Mouse (Mus musculus) hindbrain, embryonic 10.5 days (tissue): ENCODE results near the gene Arih2. TPM values are rescaled to one million over a fixed set of nuclear protein-coding genes. Genes with fewer than 3 reads are reported as not detected.
A peak's percentile ranks its signal among the peaks of the same experiment; 100 is the strongest.
"Not testable (repeated sequence)": the region's sequence is repeated elsewhere in the genome, so short reads cannot be mapped to it uniquely, and the experiment has no call there.

Experiments used
- DNase-seq: peaks from one replicate; pipeline ENCODE4 v3.0.0-alpha.2; 2017; ENCODE audit warnings: low spot score
- H3K27ac ChIP-seq: fragments of 300-500 bp; sonication (generic); 2 replicates; pipeline ENCODE4 v1.5.1; 2016; ENCODE audit warnings: mild to moderate bottlenecking, moderate library complexity
- H3K27me3 ChIP-seq: fragments of 300-500 bp; sonication (generic); 2 replicates; pipeline ENCODE4 v1.6.1; 2016; ENCODE audit warnings: mild to moderate bottlenecking; ENCODE audit not compliant: poor library complexity, insufficient read depth, severe bottlenecking
- H3K36me3 ChIP-seq: fragments of 300-500 bp; sonication (generic); 2 replicates; pipeline ENCODE4 v1.6.1; 2016; ENCODE audit warnings: mild to moderate bottlenecking, moderate library complexity
- H3K4me1 ChIP-seq: fragments of 300-500 bp; sonication (generic); replicated peaks from 2 replicates; pipeline ENCODE4 v1.6.1; 2016; ENCODE audit warnings: mild to moderate bottlenecking
- H3K4me3 ChIP-seq: fragments of 300-500 bp; sonication (generic); 2 replicates; pipeline ENCODE4 v1.5.1; 2016; ENCODE audit warnings: mild to moderate bottlenecking, moderate library complexity
- H3K9me3 ChIP-seq: fragments of 300-500 bp; sonication (generic); 2 replicates; pipeline ENCODE4 v1.6.1; 2016; ENCODE audit warnings: mild to moderate bottlenecking, moderate library complexity
- WGBS: fragments of 180-500 bp; shearing (Covaris S2); methylation state at CpG from one replicate; pipeline ENCODE4 v1.1.7; 2016; 5-methylcytosine and 5-hydroxymethylcytosine counted together
- polyA plus RNA-seq: library from polyadenylated mRNA; unstranded; fragments of >200 nt; fragmentation: Nextera tagmentation; extraction: Ambion mirVana; gene quantifications from 2 replicates; pipeline ENCODE4 v1.2.1, GENCODE M21; 2016

The Arih2 gene
- polyA plus RNA-seq, 1 experiment from 2014 or later, result 56.4 TPM

DNA sequence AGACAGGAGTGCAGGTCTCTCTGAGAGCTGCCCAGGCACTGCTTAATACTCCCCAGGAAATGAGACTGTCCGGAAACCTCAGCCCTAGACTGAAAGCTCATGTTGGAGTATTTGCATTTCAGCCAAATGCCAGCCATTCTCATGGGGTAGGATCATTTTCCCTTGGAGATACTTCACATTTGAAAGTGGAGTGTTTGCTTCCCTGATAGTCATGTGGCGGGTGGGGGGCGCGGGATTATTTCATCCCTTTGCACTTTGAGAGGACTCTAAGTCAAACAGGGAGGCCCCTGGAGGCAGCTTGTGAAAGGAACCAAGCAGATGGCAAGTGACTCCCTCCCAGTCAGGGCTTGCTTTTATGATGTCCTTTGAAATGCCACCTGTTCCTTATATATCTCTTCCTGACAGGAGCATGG lies 37.3 kb upstream of the Arih2 start:
- H3K27ac ChIP-seq, result peak overlapping the region; percentile 66
- H3K36me3 ChIP-seq, result peaks cover 31% of the 10 kb centered on the region
- peaks cover 46% of the 10 kb centered on the region for H3K4me1 ChIP-seq
- H3K27me3 ChIP-seq, result peaks cover 14% of the 10 kb centered on the region
- H3K9me3 ChIP-seq, result no peaks in the 10 kb centered on the region
- peak; percentile 48 for DNase-seq
- WGBS, result 45% methylated on average over 4 of the region's 4 CpGs
- H3K4me3 ChIP-seq, result no peak overlapping the region

DNA sequence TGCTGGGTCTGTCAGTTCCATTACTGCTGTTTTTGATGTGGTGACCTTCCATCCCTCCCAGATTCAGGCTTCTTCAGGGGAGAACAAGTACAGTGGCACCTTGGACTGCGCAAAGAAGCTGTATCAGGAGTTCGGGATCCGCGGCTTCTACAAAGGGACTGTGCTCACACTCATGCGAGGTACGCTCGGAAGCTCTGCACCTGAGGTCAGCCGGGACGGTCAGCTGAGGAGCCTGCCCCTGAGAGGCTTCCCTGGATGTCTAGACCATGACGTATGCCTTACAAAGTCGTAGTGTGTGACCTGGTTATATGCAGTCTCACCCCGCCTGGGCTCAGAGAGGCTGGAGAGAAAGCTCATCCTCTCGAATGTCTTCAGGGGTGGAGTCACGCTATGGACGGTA lies 30.8 kb upstream of the Arih2 start:
- DNase-seq, result no peak
- Histone ChIP-seq H3K9me3 (no peaks in the 10 kb centered on the region), H3K4me3 (no peak overlapping the region), H3K36me3 (peaks cover 55% of the 10 kb centered on the region), H3K27me3 (no peaks in the 10 kb centered on the region), H3K4me1 (no peaks in the 10 kb centered on the region), H3K27ac (no peak overlapping the region)
- 94% methylated on average over 15 of the region's 15 CpGs for WGBS

DNA sequence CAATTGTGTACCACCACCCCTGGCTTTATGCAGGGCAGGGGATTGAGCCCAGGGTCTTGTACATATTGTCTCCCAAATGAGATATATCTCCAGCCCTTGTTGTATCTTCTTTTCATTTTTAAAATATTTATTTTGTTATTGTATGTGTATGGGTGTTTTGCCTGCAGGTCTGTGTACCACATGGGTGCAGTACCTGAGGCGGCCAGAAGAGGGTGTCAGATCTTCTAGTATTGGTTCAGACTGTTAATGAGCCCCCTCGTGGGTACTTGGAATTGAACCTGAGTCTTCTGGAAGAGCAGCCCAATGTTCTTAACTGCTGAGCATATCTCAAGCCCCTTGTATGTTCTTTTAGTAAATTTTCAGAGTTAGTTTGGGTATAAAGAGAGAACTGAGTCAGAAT lies 24.0 kb upstream of the Arih2 start:
- Histone ChIP-seq H3K27me3 (no peaks in the 10 kb centered on the region), H3K4me3 (no peak overlapping the region), H3K27ac (no peak overlapping the region), H3K36me3 (peaks cover 49% of the 10 kb centered on the region), H3K4me1 (no peaks in the 10 kb centered on the region), H3K9me3 (peaks cover 4% of the 10 kb centered on the region; the same call in 1 of the 2 replicates)
- DNase-seq, result peak; percentile 22
- 48% methylated on average over 2 of the region's 2 CpGs for WGBS

DNA sequence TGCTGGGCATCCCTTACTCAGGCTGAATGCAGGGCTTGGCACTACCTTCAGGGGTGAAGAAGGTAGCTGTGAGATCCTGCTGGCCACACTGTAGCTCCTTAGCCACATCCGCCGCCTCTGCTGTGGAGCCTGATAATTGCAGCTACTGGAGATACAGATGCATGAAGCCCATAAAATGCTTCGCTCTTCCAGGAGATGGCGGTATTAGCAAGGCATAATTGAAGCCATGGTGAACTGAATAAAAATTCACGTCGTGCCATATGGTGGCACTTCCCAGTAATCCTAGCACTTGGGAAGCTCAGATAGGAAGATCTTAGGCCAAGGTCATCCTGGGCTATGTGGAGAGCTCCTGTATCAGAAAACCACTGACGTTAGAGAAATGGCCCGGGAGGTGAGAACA lies 20.7 kb upstream of the Arih2 start:
- H3K27ac ChIP-seq, result no peak overlapping the region
- peaks cover 45% of the 10 kb centered on the region for H3K36me3 ChIP-seq
- DNase-seq, result peak; percentile 29
- WGBS, result 54% methylated on average over 8 of the region's 8 CpGs
- no peaks in the 10 kb centered on the region for H3K27me3 ChIP-seq
- no peak overlapping the region for H3K4me3 ChIP-seq
- H3K9me3 ChIP-seq, result peaks cover 4% of the 10 kb centered on the region; the same call in 1 of the 2 replicates
- H3K4me1 ChIP-seq, result no peaks in the 10 kb centered on the region

- H3K27me3 ChIP-seq, result no peaks in the 10 kb centered on the region
- no peak for DNase-seq
- H3K9me3 ChIP-seq, result no peaks in the 10 kb centered on the region
- peaks cover 12% of the 10 kb centered on the region for H3K4me1 ChIP-seq
- H3K27ac ChIP-seq, result peak overlapping the region; percentile 76; the same call in 1 of the 2 replicates
- WGBS, result 48% methylated on average over 6 of the region's 6 CpGs
- peak overlapping the region; percentile 61 for H3K4me3 ChIP-seq
- H3K36me3 ChIP-seq, result no peaks in the 10 kb centered on the region
Observed at GRCm38 (mm10) chr9:108662660-108663059, 13.5 kb upstream of the Arih2 start.

DNA sequence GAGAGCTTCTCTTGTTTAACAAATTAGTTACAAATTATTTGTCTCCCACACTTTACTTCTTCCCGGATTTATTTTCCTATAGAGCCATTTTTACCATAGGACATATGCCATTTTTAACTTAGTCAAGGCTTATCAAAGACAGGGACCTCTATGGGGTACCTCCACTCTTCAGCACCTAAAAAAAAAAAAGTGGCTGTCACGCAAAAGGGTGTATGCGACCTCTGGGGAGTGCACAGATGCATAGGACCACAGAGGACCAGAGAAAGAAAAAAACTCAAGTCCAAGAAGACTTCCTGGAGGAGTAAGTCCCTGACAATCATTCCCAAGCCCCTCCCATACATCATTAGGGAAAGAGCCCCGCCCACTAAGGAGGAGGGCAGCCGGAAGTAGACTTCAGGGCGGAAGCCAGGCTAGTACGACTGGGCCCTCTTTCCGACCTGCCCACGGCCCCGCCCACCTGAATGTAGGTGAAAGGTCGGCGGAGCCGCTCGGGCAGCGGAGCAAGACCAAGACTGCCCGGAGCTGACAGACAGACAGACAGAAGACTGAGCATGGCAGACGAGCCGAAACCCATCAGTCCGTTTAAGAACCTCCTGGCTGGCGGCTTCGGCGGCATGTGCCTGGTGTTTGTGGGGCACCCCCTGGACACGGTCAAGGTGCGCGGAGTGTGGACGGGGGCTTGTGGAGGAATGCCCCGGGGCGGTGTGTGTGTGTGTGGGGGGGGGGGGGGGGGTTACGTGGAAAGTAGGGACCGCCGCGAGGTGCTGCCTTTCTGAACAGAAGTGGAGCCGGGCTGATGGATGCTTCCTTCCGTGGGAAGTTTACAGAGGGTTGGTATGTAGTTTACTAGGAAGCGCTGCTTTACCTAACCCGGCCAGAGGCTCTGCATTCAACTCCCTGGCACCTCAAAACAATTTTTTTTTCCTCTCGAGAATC lies 12.8 kb upstream of the Arih2 start, which contains the start of gene Slc25a20:
Gene Slc25a20, plus strand, starts transcription at position 412 of the 936 bp plus-strand sequence.
- no peaks in the 10 kb centered on the region for H3K36me3 ChIP-seq
- peak within 1 kb of the TSS; percentile 61 for H3K4me3 ChIP-seq
- H3K27me3 ChIP-seq, result no peaks in the 10 kb centered on the region
- H3K4me1 ChIP-seq, result peaks cover 12% of the 10 kb centered on the region
- H3K9me3 ChIP-seq, result no peaks in the 10 kb centered on the region
- peak within 1 kb of the TSS; percentile 76 for H3K27ac ChIP-seq
- WGBS, result 3% methylated on average over 36 of the region's 37 CpGs
- DNase-seq, result peak; percentile 81

- WGBS, result 84% methylated on average over 7 of the region's 7 CpGs
- not testable (repeated sequence) for H3K36me3 ChIP-seq, H3K27me3 ChIP-seq, H3K9me3 ChIP-seq, H3K4me3 ChIP-seq, H3K4me1 ChIP-seq, H3K27ac ChIP-seq, DNase-seq
Observed at GRCm38 (mm10) chr9:108655865-108656264, 6.7 kb upstream of the Arih2 start.

DNA sequence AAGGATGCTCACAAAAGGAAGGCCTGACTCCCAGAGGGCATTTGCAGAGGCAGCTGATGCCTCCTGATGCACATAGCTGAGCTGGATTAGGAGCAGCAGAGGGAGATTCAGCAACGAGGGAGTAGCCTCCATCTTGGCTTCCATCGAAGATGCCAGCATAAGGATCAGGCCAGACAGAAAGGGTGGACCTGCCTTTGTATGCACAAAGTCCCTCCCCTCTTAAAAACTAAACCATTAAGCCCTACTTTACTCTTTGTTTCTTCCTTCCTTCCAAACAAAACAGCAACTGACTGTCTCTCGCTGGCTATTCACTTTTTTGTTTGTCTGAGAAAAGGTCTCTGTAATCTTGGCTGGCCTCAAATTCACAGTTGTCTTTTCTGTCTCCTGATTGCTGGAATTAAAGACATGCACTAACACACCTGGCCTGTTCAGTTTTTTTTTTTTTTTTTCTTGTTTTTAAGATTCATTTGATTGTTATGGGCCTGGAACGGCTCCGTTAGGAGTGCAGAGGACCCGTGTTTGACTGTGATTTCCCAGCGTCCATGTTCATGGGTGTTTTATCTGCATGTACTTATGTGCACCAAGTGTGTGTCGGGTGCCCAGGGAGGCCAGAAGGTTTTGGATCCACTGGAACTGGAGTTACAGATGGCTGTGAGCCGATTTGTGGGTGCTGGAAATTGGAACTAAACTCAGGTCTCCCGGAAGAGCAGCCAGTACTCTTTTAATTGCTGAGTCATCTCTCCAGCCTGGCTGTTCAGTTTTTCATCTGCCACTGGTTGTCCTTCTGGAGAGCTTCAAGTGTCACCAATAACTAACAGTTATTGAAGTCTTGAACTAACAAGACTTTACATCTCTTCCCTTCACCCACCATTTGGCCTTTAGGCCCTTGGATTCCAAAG lies 5.6 kb upstream of the Arih2 start:
- Histone ChIP-seq H3K4me1 (peaks cover 4% of the 10 kb centered on the region), H3K4me3 (no peak overlapping the region), H3K36me3 (no peaks in the 10 kb centered on the region), H3K9me3 (no peaks in the 10 kb centered on the region), H3K27ac (no peak overlapping the region), H3K27me3 (no peaks in the 10 kb centered on the region)
- DNase-seq, result no peak
- WGBS, result 87% methylated on average over 10 of the region's 10 CpGs

DNA sequence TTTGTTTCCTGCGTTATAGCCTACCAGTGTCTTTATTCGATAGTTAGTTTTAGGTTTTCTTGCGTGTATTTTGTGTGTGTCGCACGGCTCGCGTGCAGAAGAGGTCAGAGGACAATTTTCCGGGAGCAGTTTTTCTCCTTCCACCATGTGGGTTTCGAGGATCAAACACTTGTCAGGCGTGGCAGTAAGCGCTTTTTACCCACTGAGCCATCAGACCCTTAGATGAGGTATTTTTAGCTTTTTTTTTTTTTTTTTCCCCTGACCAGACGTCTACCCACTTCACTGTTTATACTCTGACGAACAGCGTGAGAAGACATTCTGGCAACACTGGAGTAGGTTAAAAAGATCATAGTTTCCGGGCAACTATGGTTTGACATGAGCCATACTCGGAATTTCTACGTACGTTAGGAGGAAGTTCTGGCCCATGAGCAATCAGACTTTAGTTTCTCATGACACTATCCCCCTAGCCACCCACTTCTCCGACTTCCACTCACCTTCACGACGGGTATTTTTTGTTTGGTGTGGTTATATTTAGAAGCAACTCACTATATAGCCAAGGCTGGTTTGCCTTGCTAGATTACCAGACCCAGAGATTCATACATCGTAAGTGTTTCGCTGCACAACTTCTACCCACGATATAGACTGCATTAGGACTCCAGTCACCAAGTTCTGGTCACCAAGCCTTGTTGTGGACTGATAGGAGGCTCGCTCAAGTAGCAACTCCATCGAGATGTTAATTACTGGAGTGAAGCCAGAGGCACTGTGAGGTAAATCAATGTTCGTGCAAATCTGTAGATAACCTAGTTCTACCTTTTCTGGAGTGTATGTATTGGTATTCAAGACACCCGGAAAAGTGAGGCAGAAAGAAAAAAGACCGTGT lies 615 bp upstream of the Arih2 start:
- Histone ChIP-seq H3K4me3 (peak overlapping the region; percentile 98), H3K27ac (peak overlapping the region; percentile 91), H3K36me3 (peaks cover 5% of the 10 kb centered on the region), H3K4me1 (peaks cover 21% of the 10 kb centered on the region), H3K27me3 (no peaks in the 10 kb centered on the region), H3K9me3 (no peaks in the 10 kb centered on the region)
- WGBS, result 34% methylated on average over 29 of the region's 29 CpGs
- no peak for DNase-seq

DNA sequence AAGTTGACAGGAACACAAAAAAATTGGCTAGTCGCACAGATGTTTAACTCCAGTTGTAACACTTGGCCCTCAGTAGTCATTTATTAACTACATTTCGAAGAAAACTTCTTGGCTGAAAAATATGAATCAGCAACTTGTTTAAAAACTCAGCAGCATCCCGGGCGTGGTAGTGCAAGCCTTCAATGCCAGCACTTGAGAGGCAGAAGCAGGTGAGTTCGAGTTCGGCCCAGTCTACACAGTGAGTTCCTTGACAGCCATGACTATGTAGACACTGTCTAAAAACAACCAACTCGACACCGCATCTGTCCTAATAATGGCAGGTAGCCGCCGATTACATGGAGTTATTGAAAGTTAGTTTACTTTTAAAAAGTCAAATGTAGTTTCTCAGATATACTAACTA lies 1.0 kb downstream of the Arih2 start:
- Histone ChIP-seq H3K36me3 (peaks cover 15% of the 10 kb centered on the region), H3K4me1 (peaks cover 21% of the 10 kb centered on the region), H3K27ac (peak overlapping the region; percentile 91), H3K4me3 (peak overlapping the region; percentile 98), H3K9me3 (no peaks in the 10 kb centered on the region), H3K27me3 (no peaks in the 10 kb centered on the region)
- WGBS, result 53% methylated on average over 10 of the region's 10 CpGs
- DNase-seq, result no peak

GRCm38 (mm10) chr9:108639825-108640224 lies 9.4 kb downstream of the Arih2 start:
- Histone ChIP-seq H3K9me3 (no peaks in the 10 kb centered on the region), H3K27ac (no peak overlapping the region), H3K4me1 (no peaks in the 10 kb centered on the region), H3K27me3 (no peaks in the 10 kb centered on the region), H3K4me3 (no peak overlapping the region), H3K36me3 (peaks cover 76% of the 10 kb centered on the region)
- no peak for DNase-seq
- WGBS, result 94% methylated on average over 2 of the region's 2 CpGs

- no peak for DNase-seq
- Histone ChIP-seq H3K27ac (no peak overlapping the region), H3K27me3 (no peaks in the 10 kb centered on the region), H3K9me3 (no peaks in the 10 kb centered on the region), H3K4me3 (no peak overlapping the region), H3K4me1 (no peaks in the 10 kb centered on the region), H3K36me3 (peaks cover 60% of the 10 kb centered on the region)
- 90% methylated on average over 2 of the region's 2 CpGs for WGBS
Observed at GRCm38 (mm10) chr9:108635415-108635814, 13.8 kb downstream of the Arih2 start.
